In genomic region chr3:93360045-93360444, GRCm38 (mm10) we compare ENCODE assay signal across 10 mouse cellular contexts. TPM values are rescaled to one million over a fixed set of nuclear protein-coding genes. Genes with fewer than 3 reads are reported as not detected.
DNase-seq lines count a peak whose midpoint lies in the region; ATAC-seq and TF ChIP-seq lines count a peak whose summit lies in the region.
"Had no signal": no experiment of that assay in that cellular context is flagged by ENCODE, and none has a peak within 500 bp of the region (broad histone marks: within the 10 kb centered on the region; RNA-seq: fewer than 3 reads in every experiment).

No protein-coding gene starts in this region.

- no peak overlapping the region for H3K4me2 ChIP-seq in embryonic facial prominence, embryonic 14.5 days (ENCODE audit: low read depth, low read length)
- H3K4me2 ChIP-seq in limb, embryonic 11.5 days (ENCODE audit: low read depth, severe bottlenecking), result no peak overlapping the region
- H3K4me2 ChIP-seq: embryonic facial prominence, embryonic 13.5 days had no signal

- no peak overlapping the region for H3K9ac ChIP-seq in embryonic facial prominence, embryonic 14.5 days (ENCODE audit: low read depth, low read length)
- H3K9ac ChIP-seq in limb, embryonic 11.5 days (ENCODE audit: low read length), result no peak overlapping the region
- H3K9ac ChIP-seq: embryonic facial prominence, embryonic 13.5 days had no signal

- H3K27ac ChIP-seq in embryonic facial prominence, embryonic 14.5 days (replicated peaks; ENCODE audit: low read depth, low read length), result no peak overlapping the region
- H3K27ac ChIP-seq in kidney, adult 2 months (ENCODE audit: insufficient read depth, low read depth, low read length), result no peak overlapping the region
- H3K27ac ChIP-seq in limb, embryonic 11.5 days (replicated peaks; ENCODE audit: low read depth, low read length), result no peak overlapping the region
- H3K27ac ChIP-seq: embryonic facial prominence, embryonic 13.5 days had no signal

- ATAC-seq in embryonic facial prominence, embryonic 14.5 days (ENCODE audit: low read depth), result no peak
- ATAC-seq in limb, embryonic 11.5 days (ENCODE audit: insufficient number of reproducible peaks, low FRiP score, low TSS enrichment, low read depth), result no peak

- H3K9me3 ChIP-seq in embryonic facial prominence, embryonic 14.5 days (ENCODE audit: control insufficient read depth, low read length), result no peaks in the 10 kb centered on the region
- H3K9me3 ChIP-seq in limb, embryonic 11.5 days (ENCODE audit: control insufficient read depth, low read length), result no peaks in the 10 kb centered on the region
- H3K9me3 ChIP-seq: embryonic facial prominence, embryonic 13.5 days had no signal

- TF ChIP-seq CTCF in kidney, adult 2 months (conservative IDR thresholded peaks at IDR 0.05; ENCODE audit: insufficient read depth, insufficient read length, low read depth, low read length), result peak; percentile 71

- H3K27me3 ChIP-seq in embryonic facial prominence, embryonic 14.5 days (replicated peaks; ENCODE audit: control insufficient read depth, insufficient read depth, low read length), result no peaks in the 10 kb centered on the region
- no peaks in the 10 kb centered on the region for H3K27me3 ChIP-seq in kidney, adult 2 months (replicated peaks; ENCODE audit: control insufficient read depth, insufficient read depth, low read length)
- no peaks in the 10 kb centered on the region for H3K27me3 ChIP-seq in limb, embryonic 11.5 days (ENCODE audit: control insufficient read depth, insufficient read depth, low read length)

- DNase-seq in heart, postnatal 4 days, result peak; percentile 74
- no peak for DNase-seq in heart, postnatal 25 days (ENCODE audit: low spot score)
- DNase-seq in T-cell, adult 2 months (ENCODE audit: low spot score), result peak; percentile 27
- DNase-seq in embryonic facial prominence, embryonic 14.5 days (ENCODE audit: low spot score), result peak; percentile 33
- DNase-seq in kidney, adult 2 months, result peak; percentile 44
- DNase-seq in limb, embryonic 11.5 days (ENCODE audit: low spot score), result peak; percentile 74
- DNase-seq in ovary, postnatal 14 days (ENCODE audit: low spot score), result peak; percentile 49
- DNase-seq in urinary bladder, postnatal 10 days (ENCODE audit: low spot score), result peak; percentile 33

- no peaks in the 10 kb centered on the region for H3K36me3 ChIP-seq in embryonic facial prominence, embryonic 14.5 days (ENCODE audit: control insufficient read depth, insufficient read depth, low read length)
- no peaks in the 10 kb centered on the region for H3K36me3 ChIP-seq in kidney, adult 2 months (ENCODE audit: control insufficient read depth, insufficient read depth, low read length)
- no peaks in the 10 kb centered on the region for H3K36me3 ChIP-seq in limb, embryonic 11.5 days (ENCODE audit: control insufficient read depth, insufficient read depth, low read length)
- H3K36me3 ChIP-seq: embryonic facial prominence, embryonic 13.5 days had no signal

- 15% methylated on average over 7 of the region's 7 CpGs for WGBS in embryonic facial prominence, embryonic 14.5 days
- 16% methylated on average over 7 of the region's 7 CpGs for WGBS in kidney, adult 2 months
- 20% methylated on average over 7 of the region's 7 CpGs for WGBS in limb, embryonic 11.5 days

- TF ChIP-seq POLR2A in kidney, adult 2 months (IDR thresholded peaks at IDR 0.05; ENCODE audit: low read depth, low read length), result no peak

- no peaks in the 10 kb centered on the region for H3K4me1 ChIP-seq in embryonic facial prominence, embryonic 14.5 days (ENCODE audit: control insufficient read depth, insufficient read depth, low read length)
- no peaks in the 10 kb centered on the region; the same call in 1 of the 2 replicates for H3K4me1 ChIP-seq in kidney, adult 2 months (ENCODE audit: control insufficient read depth, insufficient read depth, low read length)
- H3K4me1 ChIP-seq in limb, embryonic 11.5 days (ENCODE audit: control insufficient read depth, insufficient read depth, low read length), result no peaks in the 10 kb centered on the region

- H3K4me3 ChIP-seq in embryonic facial prominence, embryonic 14.5 days (ENCODE audit: low read depth, low read length), result no peak overlapping the region
- no peak overlapping the region for H3K4me3 ChIP-seq in kidney, adult 2 months (ENCODE audit: insufficient read depth, low read depth, low read length)
- no peak overlapping the region for H3K4me3 ChIP-seq in limb, embryonic 11.5 days (ENCODE audit: low read depth, low read length)
- H3K4me3 ChIP-seq: embryonic facial prominence, embryonic 13.5 days; myocyte had no signal

- intact Hi-C loops in heart, postnatal 25 days (cut with DNase I), result no loop called here

RNA-seq across cellular contexts. Expression of gene Rptn, which starts 33.5 kb away (rescaled TPM):
- not detected for total RNA-seq in heart, postnatal 4 days (2021)
- total RNA-seq in heart, postnatal 25 days (2021), result not detected
- polyA plus RNA-seq in embryonic facial prominence, embryonic 14.5 days (2014; fragmentation: Nextera tagmentation; extraction: Ambion mirVana), result 0.71 and 3.3 TPM in 2 replicates
- not detected in 2 replicates for polyA plus RNA-seq in kidney, adult 2 months (2012; rRNA removed)
- not detected in 2 replicates for polyA plus RNA-seq in limb, embryonic 11.5 days (2014; fragmentation: Nextera tagmentation; extraction: Ambion mirVana)
- polyA plus RNA-seq: embryonic facial prominence, embryonic 13.5 days; myocyte had no signal

RNA-seq across cellular contexts. Expression of gene Hrnr, which starts 40.5 kb away (rescaled TPM):
- total RNA-seq in heart, postnatal 4 days (2021), result not detected
- total RNA-seq in heart, postnatal 25 days (2021), result not detected
- polyA plus RNA-seq in embryonic facial prominence, embryonic 14.5 days (2014; fragmentation: Nextera tagmentation; extraction: Ambion mirVana), result 1.3 and 6.5 TPM in 2 replicates
- not detected in 2 replicates for polyA plus RNA-seq in kidney, adult 2 months (2012; rRNA removed)
- not detected in 2 replicates for polyA plus RNA-seq in limb, embryonic 11.5 days (2014; fragmentation: Nextera tagmentation; extraction: Ambion mirVana)
- polyA plus RNA-seq: myocyte had no signal
